Mouse (Mus musculus) kidney, postnatal 4 days (tissue): ENCODE results near the gene Dnm2.

Experiments
- DNase-seq, 2 experiments: peaks; one replicate each; pipeline ENCODE4 v3.0.0; 2021; ENCODE audit warnings: mixed read lengths in 2 of 2

Dnm2 gene

GRCm38 (mm10) chr9:21551049-21551448 lies 126.3 kb downstream of the Dnm2 start:
- no peak for DNase-seq

- no peak for DNase-seq
These were observed 129.0 kb downstream of the Dnm2 start for GRCm38 (mm10) chr9:21553607-21554273.

- no peak for DNase-seq
These were observed 130.6 kb downstream of the Dnm2 start for GRCm38 (mm10) chr9:21555198-21555742.

- DNase-seq: no peak
These were observed 132.3 kb downstream of the Dnm2 start for GRCm38 (mm10) chr9:21556996-21557395.
